Mouse (Mus musculus) kidney, adult 8-10 months (tissue): ENCODE data around the gene Gcnt3.
A peak's percentile ranks its signal among the peaks of the same experiment; 100 is the strongest.
"Not testable (repeated sequence)": the region's sequence is repeated elsewhere in the genome, so short reads cannot be mapped to it uniquely, and the experiment has no call there.

ENCODE experiments used
- DNase-seq, 2 experiments: peaks; one replicate each; pipeline ENCODE4 v3.0.0; 2022

Gcnt3 gene

GRCm38 (mm10) chr9:70042935-70043334, 5.0 kb upstream of the Gcnt3 start:
- no peak for DNase-seq

- no peak for DNase-seq
These were observed 4.2 kb upstream of the Gcnt3 start for GRCm38 (mm10) chr9:70042137-70042536.

- no peak for DNase-seq
These were observed 2.7 kb upstream of the Gcnt3 start for GRCm38 (mm10) chr9:70040570-70040969.

GRCm38 (mm10) chr9:70039597-70040385, 1.9 kb upstream of the Gcnt3 start:
- no peak for DNase-seq

- no peak for DNase-seq
These were observed 1.2 kb downstream of the Gcnt3 start for GRCm38 (mm10) chr9:70036646-70037045.

- no peak for DNase-seq
These were observed 3.2 kb downstream of the Gcnt3 start for GRCm38 (mm10) chr9:70034702-70035101.

- peak; percentile 43 to 52 for DNase-seq
These were observed 4.8 kb downstream of the Gcnt3 start for GRCm38 (mm10) chr9:70033056-70033455.

- DNase-seq, result no peak
These were observed 5.7 kb downstream of the Gcnt3 start for GRCm38 (mm10) chr9:70032167-70032566.

GRCm38 (mm10) chr9:70025365-70026012, 12.4 kb downstream of the Gcnt3 start:
- DNase-seq, result no peak

GRCm38 (mm10) chr9:70024648-70025047, 13.2 kb downstream of the Gcnt3 start:
- no peak for DNase-seq

GRCm38 (mm10) chr9:70023615-70024014, 14.3 kb downstream of the Gcnt3 start:
- DNase-seq, result not testable (repeated sequence)

GRCm38 (mm10) chr9:70022083-70022482, 15.8 kb downstream of the Gcnt3 start:
- DNase-seq, result no peak

- no peak for DNase-seq
These were observed 16.3 kb downstream of the Gcnt3 start for GRCm38 (mm10) chr9:70021610-70022009.

- DNase-seq, result no peak
These were observed 19.0 kb downstream of the Gcnt3 start for GRCm38 (mm10) chr9:70018879-70019278.

GRCm38 (mm10) chr9:70015632-70016031, 22.3 kb downstream of the Gcnt3 start:
- DNase-seq, result no peak

GRCm38 (mm10) chr9:70012408-70012901, 25.4 kb downstream of the Gcnt3 start, which contains the start of gene Gtf2a2:
TSS of gene Gtf2a2 (plus strand) at chr9:70012550.
- peak; percentile 85 to 90 for DNase-seq

- DNase-seq, result no peak
These were observed 26.1 kb downstream of the Gcnt3 start for GRCm38 (mm10) chr9:70011537-70012407.

GRCm38 (mm10) chr9:70010781-70011473, 27.0 kb downstream of the Gcnt3 start:
- no peak for DNase-seq

- DNase-seq, result no peak
These were observed 28.1 kb downstream of the Gcnt3 start for GRCm38 (mm10) chr9:70009754-70010304.

GRCm38 (mm10) chr9:70007506-70008248, 30.2 kb downstream of the Gcnt3 start:
- no peak for DNase-seq

GRCm38 (mm10) chr9:70006984-70007383, 30.9 kb downstream of the Gcnt3 start:
- DNase-seq, result peak; percentile 43 to 65
